Mouse (Mus musculus) gastrocnemius, adult 8-10 months (tissue): Measurements from ENCODE around the gene Slc44a5. TPM values are rescaled to one million over a fixed set of nuclear protein-coding genes. Genes with fewer than 3 reads are reported as not detected.

ENCODE experiments used
- DNase-seq, 2 experiments: peaks; one replicate each; pipeline ENCODE4 v3.0.0; 2022; ENCODE audit warnings: low spot score in 2 of 2
- total RNA-seq, 4 experiments: library from RNA; stranded (reverse); gene quantifications; 2 replicates each; pipeline ENCODE4 v1.2.4; 2022

Gene Slc44a5
- total RNA-seq, 4 experiments from 2014 or later, result 0.05 to 0.07 TPM; not detected in 2

- no peak for DNase-seq
Measured at GRCm38 (mm10) chr3:154294924-154295834, 321.9 kb downstream of the Slc44a5 start.

- no peak for DNase-seq
Measured at GRCm38 (mm10) chr3:154297499-154297898, 324.3 kb downstream of the Slc44a5 start.

DNA sequence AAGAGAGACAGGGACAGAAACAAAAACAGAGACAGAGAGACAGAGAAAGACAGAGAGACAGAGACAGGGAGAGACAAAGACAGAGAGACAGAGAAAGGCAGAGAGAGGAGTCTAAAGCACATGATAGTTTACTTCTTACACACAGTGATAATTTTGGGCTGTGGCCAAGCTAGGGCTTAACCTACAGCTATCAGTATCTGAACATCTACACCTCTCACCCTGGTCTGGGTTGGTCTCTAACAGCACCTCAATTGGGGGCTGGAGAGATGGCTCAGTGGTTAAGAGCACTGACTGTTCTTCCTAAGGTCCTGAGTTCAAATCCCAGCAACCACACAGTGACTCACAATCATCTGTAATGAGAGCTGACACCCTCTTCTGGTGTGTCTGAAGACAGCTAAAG, 325.3 kb downstream of the Slc44a5 start:
- no peak for DNase-seq

GRCm38 (mm10) chr3:154300006-154300405, 326.8 kb downstream of the Slc44a5 start:
- no peak for DNase-seq

DNA sequence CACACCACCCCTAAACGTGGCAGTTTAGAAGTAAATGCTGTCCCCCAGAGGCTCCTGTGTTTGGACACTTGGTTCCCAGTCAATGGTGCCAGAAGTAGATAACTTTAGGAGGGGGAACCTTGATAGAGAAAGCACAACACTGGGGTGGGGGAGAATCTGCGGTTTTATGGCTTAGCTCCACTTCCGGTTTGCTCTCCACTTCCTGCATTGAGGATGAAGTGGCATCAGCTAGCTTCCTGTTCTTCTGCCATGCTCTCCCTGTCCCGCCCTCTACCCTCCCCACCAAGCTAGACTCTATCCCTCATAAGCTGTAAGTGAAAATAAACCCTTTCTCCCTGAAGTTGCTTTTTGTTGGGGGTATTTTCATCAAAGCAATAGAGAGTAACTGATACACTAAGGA, 327.9 kb downstream of the Slc44a5 start:
- DNase-seq, result no peak

DNA sequence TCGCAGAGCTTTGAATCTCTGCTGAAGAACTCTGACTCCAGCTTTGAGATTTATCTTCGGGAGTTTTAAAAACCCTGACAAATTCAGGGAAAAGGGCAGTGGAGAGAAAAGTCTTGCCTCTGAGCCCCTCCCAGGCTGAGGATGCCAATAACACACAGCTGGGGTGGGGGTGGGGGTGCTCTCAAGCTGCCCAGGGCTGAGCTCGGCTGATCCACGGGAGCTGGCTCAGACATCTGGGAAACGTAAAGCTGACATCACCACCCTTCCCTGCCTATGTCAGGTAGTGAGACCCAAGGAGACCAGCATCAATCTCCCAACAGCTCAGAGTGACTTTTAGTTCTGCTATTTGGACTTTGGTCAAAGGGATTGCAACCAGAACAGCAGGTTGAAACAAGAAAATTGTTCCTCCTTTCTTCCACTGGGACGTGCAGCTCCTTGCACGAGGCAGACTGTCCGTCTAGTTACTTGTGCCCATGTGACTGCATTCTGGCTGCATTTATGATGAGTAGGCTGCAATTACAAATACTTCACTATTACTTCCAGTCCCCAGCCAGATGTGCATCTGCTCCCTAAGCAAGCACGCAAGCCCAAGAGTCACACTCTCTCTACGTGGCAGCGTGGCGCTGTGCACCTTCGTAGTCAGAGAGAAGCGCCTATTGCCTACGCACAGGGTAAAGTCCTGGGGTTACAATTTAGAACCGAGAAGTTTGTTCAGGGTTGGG, 332.1 kb downstream of the Slc44a5 start:
- no peak for DNase-seq

DNA sequence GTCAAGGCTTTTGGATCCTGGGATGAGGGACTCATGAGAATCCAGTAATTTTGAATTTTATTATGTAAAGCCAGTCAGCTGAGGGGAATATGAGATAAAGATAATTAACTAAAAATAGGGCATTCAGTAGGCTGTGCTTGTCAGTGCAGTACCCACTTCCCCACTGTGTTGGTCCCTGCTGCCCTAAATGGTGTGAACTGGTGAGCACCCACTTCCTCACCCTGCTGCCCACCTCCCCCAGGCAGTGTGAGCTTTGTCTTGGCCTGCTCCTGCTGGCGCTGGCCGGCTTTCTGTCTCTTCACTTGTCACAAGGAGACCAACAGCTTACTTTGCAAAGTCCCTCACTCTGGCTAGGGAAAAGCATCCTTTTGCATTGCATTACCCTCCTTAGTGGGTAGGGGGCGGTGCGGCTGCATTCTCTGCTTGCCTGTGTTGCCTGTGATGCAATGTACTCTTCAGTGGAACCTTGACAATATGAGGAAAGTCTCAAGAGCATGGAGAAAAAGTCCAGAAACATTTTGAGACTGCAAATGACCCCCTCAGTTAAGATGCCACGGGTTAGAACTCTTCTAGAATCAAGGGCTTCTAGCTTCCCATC, 344.5 kb downstream of the Slc44a5 start:
- DNase-seq, result no peak

Other genes with a start within 250 kb of the Slc44a5 start
- 1 to 10 TPM in 2 of 4 experiments, under 1 TPM in 2; 0.92 to 2.0 (median 1.1) TPM for gene St6galnac3, start 248.3 kb upstream of the Slc44a5 start, total RNA-seq
- under 1 TPM in 2 of 4 experiments, not detected in 2; 0.22 to 0.31 TPM for gene Asb17, start 129.2 kb upstream of the Slc44a5 start, total RNA-seq
- gene Msh4, start 67.3 kb upstream of the Slc44a5 start, total RNA-seq, result under 1 TPM in 1 of 4 experiments, not detected in 3; 0.11 TPM
- 10 to 100 TPM; 64.2 to 65.4 (median 64.6) TPM for gene Rabggtb, start 60.4 kb upstream of the Slc44a5 start, total RNA-seq
- gene Acadm, start 28.8 kb upstream of the Slc44a5 start, total RNA-seq, result 100 to 1,000 TPM; 299 to 345 (median 326) TPM